Mouse (Mus musculus) myocyte (in vitro differentiated cells): ENCODE data around the gene Bmpr1a. TPM values are rescaled to one million over a fixed set of nuclear protein-coding genes. Genes with fewer than 3 reads are reported as not detected.

Experiments used
- H3K27me3 ChIP-seq: one replicate; pipeline ENCODE4 v1.6.1; 2011; ENCODE audit not compliant: control insufficient read depth, insufficient read depth, insufficient read length
- H3K36me3 ChIP-seq: one replicate; pipeline ENCODE4 v1.6.1; 2011; ENCODE audit not compliant: control insufficient read depth, insufficient read depth
- H3K4me2 ChIP-seq: one replicate; pipeline ENCODE4 v1.6.1; 2011; ENCODE audit warnings: low read depth, control low read depth
- H3K4me3 ChIP-seq: one replicate; pipeline ENCODE4 v1.5.1; 2011; ENCODE audit warnings: mild to moderate bottlenecking, control low read depth, moderate library complexity
- H3K79me2 ChIP-seq: one replicate; pipeline ENCODE4 v1.6.1; 2011; ENCODE audit not compliant: control insufficient read depth, insufficient read depth
- H3ac ChIP-seq: one replicate; pipeline ENCODE4 v1.6.1; 2011; ENCODE audit not compliant: control insufficient read depth, insufficient read length
- CEBPB ChIP-seq: IDR thresholded peaks from 2 replicates; pipeline ENCODE4 v1.6.1; 2011; ENCODE audit warnings: mild to moderate bottlenecking, moderate library complexity; ENCODE audit not compliant: poor library complexity, insufficient read depth, severe bottlenecking
- E2F4 ChIP-seq: IDR thresholded peaks from one replicate; pipeline ENCODE4 v1.6.1; 2011; ENCODE audit warnings: mild to moderate bottlenecking, control low read depth, moderate library complexity; ENCODE audit not compliant: insufficient read depth
- MAX ChIP-seq: IDR thresholded peaks from one replicate; pipeline ENCODE4 v1.6.1; 2011; ENCODE audit warnings: low read depth, mild to moderate bottlenecking, control low read depth
- MYOD1 ChIP-seq, 3 experiments: IDR thresholded peaks; one replicate each; pipeline ENCODE4 v1.6.1; 2011; ENCODE audit warnings: control low read depth in 2 of 3, low read depth in 2 of 3, mild to moderate bottlenecking in 2 of 3, moderate library complexity in 1 of 3; ENCODE audit not compliant: insufficient read length in 2 of 3, control insufficient read depth in 1 of 3
- MYOG ChIP-seq, 3 experiments: IDR thresholded peaks; one replicate each; pipeline ENCODE4 v1.6.1; 2011; ENCODE audit warnings: control low read depth in 2 of 3, low read depth in 2 of 3, mild to moderate bottlenecking in 2 of 3; ENCODE audit not compliant: insufficient read length in 2 of 3, control insufficient read depth in 1 of 3, insufficient read depth in 1 of 3
- POLR2A ChIP-seq: IDR thresholded peaks from one replicate; pipeline ENCODE4 v1.6.1; 2011; ENCODE audit warnings: low read depth, mild to moderate bottlenecking, control low read depth, moderate library complexity; ENCODE audit not compliant: insufficient read length
- POLR2AphosphoS2 ChIP-seq: IDR thresholded peaks from one replicate; pipeline ENCODE4 v1.6.1; 2011; ENCODE audit warnings: low read depth, control low read depth; ENCODE audit not compliant: insufficient read length
- REST ChIP-seq: IDR thresholded peaks from one replicate; pipeline ENCODE4 v1.6.1; 2011; ENCODE audit warnings: mild to moderate bottlenecking, control low read depth, moderate library complexity; ENCODE audit not compliant: insufficient read depth, insufficient read length
- SRF ChIP-seq: IDR thresholded peaks from one replicate; pipeline ENCODE4 v1.6.1; 2011; ENCODE audit warnings: low read depth; ENCODE audit not compliant: control insufficient read depth, insufficient read length
- TCF12 ChIP-seq: IDR thresholded peaks from one replicate; pipeline ENCODE4 v1.6.1; 2011; ENCODE audit warnings: mild to moderate bottlenecking, control low read depth; ENCODE audit not compliant: poor library complexity, insufficient read depth, severe bottlenecking
- TCF3 ChIP-seq: IDR thresholded peaks from one replicate; pipeline ENCODE4 v1.6.1; 2011; ENCODE audit warnings: low read depth, control low read depth; ENCODE audit not compliant: insufficient read length
- USF1 ChIP-seq: IDR thresholded peaks from one replicate; pipeline ENCODE4 v1.6.1; 2011; ENCODE audit warnings: low read depth, mild to moderate bottlenecking, control low read depth, moderate library complexity
- polyA plus RNA-seq: library from polyadenylated mRNA; unstranded; fragments of >200 nt; fragmentation: generic; extraction: Trizol; gene quantifications from one replicate; pipeline ENCODE4 v1.2.1, GENCODE M21; 2012; ENCODE audit warnings: missing spikeins

The Bmpr1a gene
- polyA plus RNA-seq, 1 experiment, result 10.5 TPM

DNA sequence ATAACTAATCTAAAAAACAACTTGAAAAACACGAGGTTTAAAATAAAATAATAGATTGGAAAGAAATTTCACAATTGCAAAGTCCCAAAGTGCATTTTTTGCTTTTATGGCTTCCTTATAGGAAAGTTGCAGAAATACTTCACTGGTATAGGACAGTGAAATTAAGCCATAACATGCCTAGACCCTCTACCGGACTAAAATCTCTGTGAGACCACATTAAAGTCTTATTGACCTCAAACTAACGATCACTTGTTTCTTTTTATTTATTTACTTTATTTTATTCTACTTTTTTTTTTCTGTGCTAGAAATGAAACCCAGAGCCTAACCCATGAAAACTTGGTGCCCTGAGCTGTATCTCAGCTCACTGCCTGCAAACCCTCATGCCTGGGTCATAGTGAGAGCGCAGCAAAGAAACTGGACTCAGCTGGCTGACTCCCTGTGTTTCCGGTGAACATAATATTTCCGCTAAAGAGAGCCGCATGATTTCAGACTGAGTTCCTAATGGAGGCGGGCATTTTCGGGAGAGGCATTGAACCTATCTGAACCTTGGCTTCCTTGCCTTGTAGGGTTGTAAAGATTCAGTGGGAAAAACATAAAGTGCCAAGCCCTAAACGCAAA, 13.9 kb upstream of the Bmpr1a start:
- Histone ChIP-seq H3K4me2 (no peak overlapping the region), H3K4me3 (no peak overlapping the region), H3K27me3 (no peaks in the 10 kb centered on the region), H3K36me3 (no peaks in the 10 kb centered on the region), H3ac (no peak overlapping the region), H3K79me2 (no peaks in the 10 kb centered on the region)
- TF ChIP-seq TCF12 (no peak), POLR2A (no peak), E2F4 (no peak), MYOD1 (IDR thresholded peaks at IDR 0.05; ENCODE audit: control insufficient read depth in 1 of 3, insufficient read length in 2 of 3, low read depth in 2 of 3) (no peak), USF1 (no peak), TCF3 (no peak), MAX (no peak), POLR2AphosphoS2 (no peak), CEBPB (no peak)

- no peak overlapping the region for H3K4me3 ChIP-seq
- H3K27me3 ChIP-seq, result no peaks in the 10 kb centered on the region
- H3K4me2 ChIP-seq, result no peak overlapping the region
- H3ac ChIP-seq, result no peak overlapping the region
- no peaks in the 10 kb centered on the region for H3K79me2 ChIP-seq
- no peaks in the 10 kb centered on the region for H3K36me3 ChIP-seq
- TF ChIP-seq CEBPB (no peak), E2F4 (no peak), MYOG (IDR thresholded peaks at IDR 0.05; ENCODE audit: control insufficient read depth in 1 of 3, insufficient read depth in 1 of 3, insufficient read length in 2 of 3, low read depth in 2 of 3) (no peak), TCF12 (no peak), MAX (no peak), POLR2AphosphoS2 (no peak), USF1 (no peak), SRF (no peak)
Measured at GRCm38 (mm10) chr14:34515860-34516259, 12.7 kb upstream of the Bmpr1a start.

DNA sequence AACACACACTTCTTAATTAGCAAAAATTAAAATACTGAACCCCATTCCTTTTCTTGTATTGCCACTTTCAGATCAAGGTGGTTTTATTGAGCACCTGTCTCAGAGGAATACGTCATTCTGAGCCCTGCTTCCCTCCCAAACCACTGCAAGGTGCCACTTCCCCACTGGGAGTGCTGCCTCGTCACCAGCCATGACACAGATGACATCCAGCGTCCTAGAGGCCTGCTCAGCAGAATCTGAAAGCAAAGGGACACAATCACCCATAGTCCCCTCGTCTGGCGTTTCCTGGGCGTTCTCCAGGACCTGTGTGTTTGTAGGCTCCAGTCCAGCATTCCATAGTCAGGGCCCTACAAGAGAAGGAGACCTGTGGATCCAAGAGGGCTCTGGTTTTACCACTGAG, 11.0 kb upstream of the Bmpr1a start:
- Histone ChIP-seq H3K79me2 (no peaks in the 10 kb centered on the region), H3K4me2 (no peak overlapping the region), H3K4me3 (no peak overlapping the region), H3K27me3 (no peaks in the 10 kb centered on the region), H3ac (no peak overlapping the region), H3K36me3 (no peaks in the 10 kb centered on the region)
- no peak for TF ChIP-seq TCF3
- TF ChIP-seq USF1, result no peak
- TF ChIP-seq CEBPB, result no peak
- no peak for TF ChIP-seq POLR2AphosphoS2
- no peak for TF ChIP-seq MYOD1 (IDR thresholded peaks at IDR 0.05; ENCODE audit: control insufficient read depth in 1 of 3, insufficient read length in 2 of 3, low read depth in 2 of 3)

DNA sequence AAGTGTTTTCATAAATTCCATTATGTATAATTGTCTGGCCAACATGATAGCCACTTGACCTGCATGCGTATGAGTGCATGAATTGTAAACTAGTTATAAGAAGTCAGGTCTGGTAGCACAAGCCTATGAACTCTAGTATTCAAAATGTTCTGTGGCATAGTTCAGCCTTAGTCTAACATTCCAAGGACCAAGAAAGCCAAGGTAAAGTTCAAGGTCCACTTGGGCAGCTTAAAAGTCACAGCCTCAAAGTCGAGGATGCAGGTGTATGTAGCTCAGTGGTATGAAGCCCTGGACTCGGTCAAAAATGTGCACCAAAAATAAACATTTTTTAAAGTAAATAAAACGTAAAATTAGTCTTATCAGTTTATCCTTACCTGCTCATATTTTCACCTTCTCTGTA, 9.5 kb upstream of the Bmpr1a start:
- no peak overlapping the region for H3K4me3 ChIP-seq
- no peaks in the 10 kb centered on the region for H3K79me2 ChIP-seq
- H3K36me3 ChIP-seq, result no peaks in the 10 kb centered on the region
- no peak overlapping the region for H3K4me2 ChIP-seq
- H3ac ChIP-seq, result no peak overlapping the region
- no peaks in the 10 kb centered on the region for H3K27me3 ChIP-seq
- TF ChIP-seq POLR2AphosphoS2, result no peak
- TF ChIP-seq USF1, result no peak
- no peak for TF ChIP-seq E2F4
- TF ChIP-seq SRF, result no peak
- no peak for TF ChIP-seq POLR2A
- TF ChIP-seq TCF12, result no peak
- no peak for TF ChIP-seq MYOG (IDR thresholded peaks at IDR 0.05; ENCODE audit: control insufficient read depth in 1 of 3, insufficient read depth in 1 of 3, insufficient read length in 2 of 3, low read depth in 2 of 3)
- TF ChIP-seq REST, result no peak
- TF ChIP-seq TCF3, result no peak
- TF ChIP-seq MAX, result no peak
- no peak for TF ChIP-seq MYOD1 (IDR thresholded peaks at IDR 0.05; ENCODE audit: control insufficient read depth in 1 of 3, insufficient read length in 2 of 3, low read depth in 2 of 3)
- TF ChIP-seq CEBPB, result no peak

DNA sequence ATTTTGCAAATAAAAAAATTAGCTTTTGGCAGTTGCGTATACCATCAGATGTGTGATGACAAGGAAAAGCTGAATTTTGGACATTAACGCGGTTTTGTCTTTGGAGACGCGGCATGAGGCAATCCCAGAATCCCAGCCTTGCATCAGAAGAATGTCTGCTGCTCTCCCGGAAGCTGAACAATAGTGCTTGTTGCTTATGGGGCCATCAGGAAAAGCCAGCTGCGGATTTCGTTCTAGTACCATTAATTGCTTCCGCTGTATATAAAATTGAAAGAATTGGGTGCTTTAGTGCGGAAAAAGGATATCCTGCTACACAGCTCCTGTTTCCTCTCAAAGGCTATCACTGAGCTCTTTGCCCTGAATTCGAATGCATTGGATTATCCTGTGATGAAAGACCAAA, 8.8 kb upstream of the Bmpr1a start:
- no peaks in the 10 kb centered on the region for H3K36me3 ChIP-seq
- no peak overlapping the region for H3K4me2 ChIP-seq
- no peaks in the 10 kb centered on the region for H3K27me3 ChIP-seq
- no peak overlapping the region for H3ac ChIP-seq
- H3K79me2 ChIP-seq, result no peaks in the 10 kb centered on the region
- no peak overlapping the region for H3K4me3 ChIP-seq
- no peak for TF ChIP-seq TCF12
- no peak for TF ChIP-seq CEBPB
